Mouse (Mus musculus): ENCODE data around the gene Ndufs7.

- no peak for TF ChIP-seq CTCF (conservative IDR thresholded peaks at IDR 0.05 in 1 of 2, IDR thresholded peaks at IDR 0.05 in 1 of 2; ENCODE audit: low read depth in 2 of 2, low read length in 2 of 2)
- TF ChIP-seq JUND (conservative IDR thresholded peaks at IDR 0.05; ENCODE audit: low read depth, low read length) = no peak
- TF ChIP-seq USF1 (IDR thresholded peaks at IDR 0.05; ENCODE audit: low read depth, low read length) = no peak
- no peak for TF ChIP-seq CHD1 (IDR thresholded peaks at IDR 0.05; ENCODE audit: low read depth, low read length)
- no peak for TF ChIP-seq TCF12 (IDR thresholded peaks at IDR 0.05; ENCODE audit: low read depth, low read length)
- TF ChIP-seq NELFE (IDR thresholded peaks at IDR 0.05; ENCODE audit: low read depth, low read length) = no peak
- TF ChIP-seq POLR2A (IDR thresholded peaks at IDR 0.05; ENCODE audit: low read depth, low read length) = no peak
- no peak for TF ChIP-seq USF2 (conservative IDR thresholded peaks at IDR 0.05; ENCODE audit: low read depth, low read length)
- TF ChIP-seq MAX (IDR thresholded peaks at IDR 0.05; ENCODE audit: low read length) = no peak
- no peak for TF ChIP-seq MXI1 (IDR thresholded peaks at IDR 0.05; ENCODE audit: low read depth, low read length)
- no peak for TF ChIP-seq ZKSCAN1 (IDR thresholded peaks at IDR 0.05; ENCODE audit: borderline replicate concordance, low read depth, low read length)
- no peak for TF ChIP-seq HCFC1 (IDR thresholded peaks at IDR 0.05; ENCODE audit: low read depth, low read length)
- TF ChIP-seq RCOR1 (conservative IDR thresholded peaks at IDR 0.05; ENCODE audit: low read depth, low read length) = no peak
These were observed 12.6 kb upstream of the Ndufs7 start for GRCm38 (mm10) chr10:80236145-80236825.
